Mouse (Mus musculus): Measurements from ENCODE around the gene Psd. TPM values are rescaled to one million over a fixed set of nuclear protein-coding genes. Genes with fewer than 3 reads are reported as not detected.

The Psd gene
- polyA plus RNA-seq, 1 experiment = 7.6 TPM

- no peak for TF ChIP-seq GATA1 (IDR thresholded peaks at IDR 0.05; ENCODE audit: low read length)
- TF ChIP-seq TAL1 (IDR thresholded peaks at IDR 0.05; ENCODE audit: low read length) = no peak
- Histone ChIP-seq H3K4me3 (replicated peaks) (peak overlapping the region; percentile 93), H3K9me3 (ENCODE audit: control insufficient read depth, low read length) (no peaks in the 10 kb centered on the region), H3K27me3 (ENCODE audit: control insufficient read depth) (peaks cover 7% of the 10 kb centered on the region), H3K4me1 (ENCODE audit: control insufficient read depth) (peaks cover 66% of the 10 kb centered on the region), H3K36me3 (ENCODE audit: control insufficient read depth) (peaks cover 40% of the 10 kb centered on the region)
Observed at GRCm38 (mm10) chr19:46305432-46306267, 21.3 kb downstream of the Psd start.

GRCm38 (mm10) chr19:46304908-46305333 lies 22.0 kb downstream of the Psd start:
- TF ChIP-seq GATA1 (IDR thresholded peaks at IDR 0.05; ENCODE audit: low read length) (no peak), TAL1 (IDR thresholded peaks at IDR 0.05; ENCODE audit: low read length) (no peak)
- H3K4me3 ChIP-seq (replicated peaks) = peak overlapping the region; percentile 93
- H3K27me3 ChIP-seq (ENCODE audit: control insufficient read depth) = peaks cover 14% of the 10 kb centered on the region
- H3K36me3 ChIP-seq (ENCODE audit: control insufficient read depth) = peaks cover 33% of the 10 kb centered on the region
- peaks cover 59% of the 10 kb centered on the region for H3K4me1 ChIP-seq (ENCODE audit: control insufficient read depth)
- no peaks in the 10 kb centered on the region for H3K9me3 ChIP-seq (ENCODE audit: control insufficient read depth, low read length)

GRCm38 (mm10) chr19:46304216-46304841 lies 22.6 kb downstream of the Psd start, which contains the start of gene Nfkb2:
TSS of gene Nfkb2 (plus strand) at chr19:46304320.
- TF ChIP-seq GATA1 (IDR thresholded peaks at IDR 0.05; ENCODE audit: low read length) = no peak
- TF ChIP-seq TAL1 (IDR thresholded peaks at IDR 0.05; ENCODE audit: low read length) = no peak
- peaks cover 27% of the 10 kb centered on the region for H3K36me3 ChIP-seq (ENCODE audit: control insufficient read depth)
- peaks cover 14% of the 10 kb centered on the region for H3K27me3 ChIP-seq (ENCODE audit: control insufficient read depth)
- no peaks in the 10 kb centered on the region for H3K9me3 ChIP-seq (ENCODE audit: control insufficient read depth, low read length)
- H3K4me3 ChIP-seq (replicated peaks) = peak within 1 kb of the TSS; percentile 93
- peaks cover 53% of the 10 kb centered on the region for H3K4me1 ChIP-seq (ENCODE audit: control insufficient read depth)

GRCm38 (mm10) chr19:46303251-46304215 lies 23.4 kb downstream of the Psd start:
- Histone ChIP-seq H3K36me3 (ENCODE audit: control insufficient read depth) (peaks cover 20% of the 10 kb centered on the region), H3K27me3 (ENCODE audit: control insufficient read depth) (peaks cover 16% of the 10 kb centered on the region), H3K9me3 (ENCODE audit: control insufficient read depth, low read length) (no peaks in the 10 kb centered on the region), H3K4me3 (replicated peaks) (peak overlapping the region; percentile 93), H3K4me1 (ENCODE audit: control insufficient read depth) (peaks cover 45% of the 10 kb centered on the region)
- TF ChIP-seq TAL1 (IDR thresholded peaks at IDR 0.05; ENCODE audit: low read length) (no peak), GATA1 (IDR thresholded peaks at IDR 0.05; ENCODE audit: low read length) (no peak)

- Histone ChIP-seq H3K9me3 (ENCODE audit: control insufficient read depth, low read length) (no peaks in the 10 kb centered on the region), H3K4me1 (ENCODE audit: control insufficient read depth) (peaks cover 39% of the 10 kb centered on the region), H3K27me3 (ENCODE audit: control insufficient read depth) (peaks cover 22% of the 10 kb centered on the region), H3K36me3 (ENCODE audit: control insufficient read depth) (peaks cover 10% of the 10 kb centered on the region), H3K4me3 (replicated peaks) (no peak overlapping the region)
- TF ChIP-seq GATA1 (IDR thresholded peaks at IDR 0.05; ENCODE audit: low read length) = no peak
- TF ChIP-seq TAL1 (IDR thresholded peaks at IDR 0.05; ENCODE audit: low read length) = no peak
Observed at GRCm38 (mm10) chr19:46302551-46302950, 24.4 kb downstream of the Psd start.

GRCm38 (mm10) chr19:46300294-46301045 lies 26.5 kb downstream of the Psd start:
- no peaks in the 10 kb centered on the region for H3K9me3 ChIP-seq (ENCODE audit: control insufficient read depth, low read length)
- H3K4me1 ChIP-seq (ENCODE audit: control insufficient read depth) = peaks cover 20% of the 10 kb centered on the region
- no peaks in the 10 kb centered on the region; the same call in 1 of the 2 replicates for H3K36me3 ChIP-seq (ENCODE audit: control insufficient read depth)
- H3K4me3 ChIP-seq (replicated peaks) = no peak overlapping the region
- TF ChIP-seq TAL1 (IDR thresholded peaks at IDR 0.05; ENCODE audit: low read length) = no peak
- H3K27me3 ChIP-seq (ENCODE audit: control insufficient read depth) = peaks cover 30% of the 10 kb centered on the region

GRCm38 (mm10) chr19:46296938-46297337 lies 30.0 kb downstream of the Psd start:
- Histone ChIP-seq H3K4me1 (ENCODE audit: control insufficient read depth) (no peaks in the 10 kb centered on the region; the same call in 1 of the 2 replicates), H3K36me3 (ENCODE audit: control insufficient read depth) (no peaks in the 10 kb centered on the region), H3K4me3 (replicated peaks) (no peak overlapping the region), H3K9me3 (ENCODE audit: control insufficient read depth, low read length) (no peaks in the 10 kb centered on the region), H3K27me3 (ENCODE audit: control insufficient read depth) (peaks cover 41% of the 10 kb centered on the region)
- TF ChIP-seq GATA1 (IDR thresholded peaks at IDR 0.05; ENCODE audit: low read length) (no peak), TAL1 (IDR thresholded peaks at IDR 0.05; ENCODE audit: low read length) (no peak)

- TF ChIP-seq TAL1 (IDR thresholded peaks at IDR 0.05; ENCODE audit: low read length) = no peak
- TF ChIP-seq GATA1 (IDR thresholded peaks at IDR 0.05; ENCODE audit: low read length) = no peak
- H3K4me1 ChIP-seq (ENCODE audit: control insufficient read depth) = no peaks in the 10 kb centered on the region; the same call in 1 of the 2 replicates
- no peak overlapping the region for H3K4me3 ChIP-seq (replicated peaks)
- no peaks in the 10 kb centered on the region for H3K9me3 ChIP-seq (ENCODE audit: control insufficient read depth, low read length)
- H3K36me3 ChIP-seq (ENCODE audit: control insufficient read depth) = peaks cover 12% of the 10 kb centered on the region
- H3K27me3 ChIP-seq (ENCODE audit: control insufficient read depth) = peaks cover 17% of the 10 kb centered on the region
Observed at GRCm38 (mm10) chr19:46290535-46291105, 36.3 kb downstream of the Psd start.

Measured in erythroblast, embryonic 14.5 days (primary cell).